Mouse (Mus musculus) gastrocnemius, adult 18-20 months (tissue): ENCODE measurements around the gene Abat. TPM values are rescaled to one million over a fixed set of nuclear protein-coding genes. Genes with fewer than 3 reads are reported as not detected.

Experiments used
- DNase-seq: peaks from one replicate; pipeline ENCODE4 v3.0.0; 2021; ENCODE audit warnings: low spot score
- long read RNA-seq, 2 experiments: library from polyadenylated mRNA; stranded (forward); transcript quantifications; one replicate each; pipeline ENCODE4 v2.0.0; 2021
- total RNA-seq, 2 experiments: library from RNA; stranded (reverse); gene quantifications; 2 replicates each; pipeline ENCODE4 v1.2.3; 2021

Abat gene
- 1 to 10 TPM; 1.7 to 2.3 TPM for total RNA-seq
- long read RNA-seq, experiment 1, full-length matches to known transcripts, result 1 of 1 reads
- long read RNA-seq, experiment 1, partial matches to known transcripts, result 0 of 1 reads
- long read RNA-seq, experiment 1, other reads (novel, unspliced or antisense), result 0 of 1 reads
- long read RNA-seq, experiment 2, full-length matches to known transcripts, result 1 of 2 reads
- long read RNA-seq, experiment 2, partial matches to known transcripts, result 1 of 2 reads
- long read RNA-seq, experiment 2, other reads (novel, unspliced or antisense), result 0 of 2 reads

- peak; percentile 89 for DNase-seq
These were observed at the start of gene Abat for GRCm38 (mm10) chr16:8513236-8513906. Abat (plus strand) TSS chr16:8513429.

GRCm38 (mm10) chr16:8470132-8470531, 43.1 kb upstream of the Abat start:
- DNase-seq, result no peak

DNA sequence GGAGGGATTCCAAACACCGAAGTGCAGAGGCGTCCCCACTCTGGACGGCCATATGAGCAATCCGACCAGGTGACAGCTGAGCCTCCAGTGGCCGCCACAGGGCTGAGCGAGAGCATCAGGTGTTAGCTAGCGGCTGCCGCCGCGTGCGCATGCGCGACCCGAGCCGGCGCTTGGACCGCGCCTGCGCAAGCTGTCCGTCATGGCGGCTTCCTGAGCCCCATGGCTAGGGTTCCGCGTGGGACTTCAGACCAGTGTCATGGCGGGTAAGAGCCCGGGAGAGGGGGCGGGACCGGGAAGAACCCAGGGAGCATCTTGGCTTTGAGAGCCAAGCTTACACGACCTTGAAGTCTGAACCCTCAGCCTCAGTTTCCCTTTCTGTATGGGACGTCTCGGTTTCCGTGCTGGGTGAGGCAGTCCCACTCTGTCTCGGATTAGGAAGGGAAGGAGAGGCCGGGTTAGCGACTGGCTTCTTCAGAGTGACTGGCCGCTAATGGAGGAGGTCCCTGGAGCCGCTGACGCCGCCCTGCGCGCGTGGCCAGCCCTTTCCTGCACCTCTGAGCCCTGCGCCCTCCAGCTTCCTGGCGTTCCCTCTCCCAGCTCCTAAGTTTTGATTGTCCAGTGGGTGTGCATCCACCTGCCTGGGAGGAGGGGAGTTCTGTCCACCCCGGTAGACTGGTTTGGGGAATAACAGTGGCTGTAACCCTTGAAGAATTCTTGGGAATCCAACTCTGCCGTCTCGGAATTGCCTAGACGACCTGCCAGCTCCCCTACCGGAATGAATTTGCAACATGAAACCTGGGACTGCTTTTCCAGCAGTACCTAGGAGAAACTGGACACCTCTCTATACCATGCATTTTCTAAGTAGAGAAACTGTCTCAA, 42.4 kb upstream of the Abat start, which contains the start of gene Mettl22:
Gene Mettl22 (plus strand): TSS at position 186 of the 879 bp plus-strand sequence.
- DNase-seq, result peak; percentile 88

GRCm38 (mm10) chr16:8487396-8488005, 25.7 kb upstream of the Abat start:
- DNase-seq, result no peak

DNA sequence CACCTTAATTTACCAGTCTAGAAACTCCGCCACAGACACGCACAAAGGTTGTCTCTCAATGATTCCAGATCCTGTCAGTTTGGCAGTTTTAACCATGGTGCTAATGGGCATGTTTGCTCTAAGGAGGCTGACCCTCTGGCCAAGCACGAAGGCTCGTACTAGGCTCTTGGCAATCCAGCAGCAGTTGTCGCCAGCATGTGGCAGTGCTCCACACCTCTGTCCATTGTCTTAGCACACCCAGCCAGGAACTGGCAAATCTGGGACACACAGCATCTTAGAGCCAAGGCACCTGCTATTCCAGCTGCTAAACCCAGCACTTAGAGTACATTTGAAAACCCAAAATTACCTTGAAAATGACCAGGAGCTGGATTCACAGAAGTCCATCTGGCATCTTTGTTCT, 23.9 kb upstream of the Abat start:
- DNase-seq, result no peak

- DNase-seq, result no peak
These were observed 21.3 kb upstream of the Abat start for GRCm38 (mm10) chr16:8491743-8492490.

DNA sequence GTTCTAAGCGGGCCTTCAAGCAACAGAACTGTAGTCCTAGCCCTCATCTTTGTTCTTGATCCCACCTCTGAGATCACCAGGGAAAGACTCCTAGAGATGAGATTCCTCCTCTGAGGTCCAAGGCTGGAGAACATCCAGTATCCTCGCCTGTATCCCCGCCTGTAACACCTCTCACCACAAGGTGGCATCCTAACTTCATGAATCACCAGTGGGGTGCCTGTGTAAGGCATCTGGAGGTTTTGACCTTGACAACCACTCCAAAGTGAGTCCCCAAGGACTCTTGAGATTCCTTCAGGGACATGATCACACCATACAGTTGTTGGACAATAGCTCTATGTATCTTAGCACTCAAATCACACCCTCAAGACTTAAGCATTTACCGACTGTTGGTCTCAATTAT, 19.0 kb upstream of the Abat start:
- peak; percentile 62 for DNase-seq

DNA sequence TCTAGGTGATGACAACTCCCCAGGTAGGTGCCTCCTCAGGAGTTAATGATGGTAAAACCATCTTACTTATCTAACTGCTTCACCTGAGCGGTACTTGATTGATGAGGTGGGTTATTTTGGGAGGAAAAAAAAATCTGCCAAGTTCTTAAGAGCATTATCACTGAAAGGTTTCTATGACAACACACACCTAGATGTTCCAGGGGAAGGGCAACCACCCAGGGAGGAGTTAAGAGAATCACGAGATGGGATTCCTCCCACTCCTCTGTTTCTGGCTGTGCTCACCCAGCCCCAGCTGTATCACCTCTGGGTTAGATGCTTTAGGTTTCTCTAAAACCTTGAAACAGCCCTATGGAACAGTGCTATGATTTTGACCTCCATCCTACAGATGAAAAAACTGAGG, 16.3 kb upstream of the Abat start:
- DNase-seq, result no peak

GRCm38 (mm10) chr16:8504271-8504670, 9.0 kb upstream of the Abat start:
- DNase-seq, result no peak

DNA sequence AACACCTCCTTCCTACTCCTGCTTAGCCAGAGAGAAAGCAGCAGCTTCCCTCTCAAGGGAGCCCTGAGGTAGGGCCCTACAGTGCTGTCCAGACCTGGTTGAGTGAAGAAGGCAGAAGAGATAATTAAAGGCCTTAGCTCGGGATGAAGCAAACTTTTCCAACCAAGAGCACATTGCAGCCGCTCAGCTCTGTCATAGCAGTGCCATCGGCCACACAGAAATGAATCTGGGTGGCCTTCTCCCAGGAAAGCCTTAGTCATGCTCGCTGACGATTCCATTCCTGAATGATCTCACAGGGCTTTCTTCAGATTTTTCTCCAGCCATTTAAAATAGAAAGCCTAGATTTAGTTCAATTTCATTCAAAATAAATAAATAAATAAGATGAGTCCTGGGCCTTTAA, 3.3 kb upstream of the Abat start:
- no peak for DNase-seq

GRCm38 (mm10) chr16:8512830-8513229, 399 bp upstream of the Abat start:
- no peak for DNase-seq

DNA sequence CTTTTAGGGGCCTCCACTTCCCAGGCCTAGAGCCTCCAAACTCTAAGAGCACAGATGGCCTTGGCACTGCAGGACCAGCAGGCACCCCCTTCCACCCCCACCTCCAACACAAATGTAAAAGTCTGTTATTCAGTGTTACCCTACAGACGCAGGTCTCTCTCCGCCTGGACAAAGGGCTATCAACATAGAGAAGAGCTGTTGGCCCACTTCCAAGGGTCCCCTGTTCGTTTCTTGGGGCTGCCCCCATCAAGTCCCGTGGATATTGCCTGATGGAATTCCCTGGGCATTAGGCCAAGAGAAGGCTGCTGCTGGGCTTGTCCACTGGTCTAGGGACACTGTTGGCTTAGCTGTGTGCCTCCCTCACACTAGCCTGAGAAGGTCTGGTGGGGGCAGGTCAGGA, 951 bp downstream of the Abat start:
- peak; percentile 13 for DNase-seq

DNA sequence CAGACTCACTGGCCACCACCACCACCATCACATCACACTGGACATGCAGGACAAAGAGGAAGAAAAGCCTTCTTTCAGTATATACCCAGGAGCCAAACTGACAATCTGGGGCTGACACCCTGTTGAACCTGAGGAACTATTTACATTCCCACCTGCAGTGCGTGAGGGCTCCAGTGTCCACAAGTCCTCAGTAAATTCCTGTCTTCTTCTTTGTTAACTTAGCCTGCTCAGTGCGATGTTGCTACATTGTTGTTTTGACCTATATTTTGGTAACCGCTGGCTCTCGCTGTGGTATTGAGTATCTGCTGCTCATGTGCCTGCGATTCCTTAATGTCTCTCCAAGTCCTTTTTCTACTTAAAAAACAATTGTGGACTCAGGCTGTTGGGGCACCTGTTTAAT, 7.3 kb downstream of the Abat start:
- DNase-seq, result no peak

DNA sequence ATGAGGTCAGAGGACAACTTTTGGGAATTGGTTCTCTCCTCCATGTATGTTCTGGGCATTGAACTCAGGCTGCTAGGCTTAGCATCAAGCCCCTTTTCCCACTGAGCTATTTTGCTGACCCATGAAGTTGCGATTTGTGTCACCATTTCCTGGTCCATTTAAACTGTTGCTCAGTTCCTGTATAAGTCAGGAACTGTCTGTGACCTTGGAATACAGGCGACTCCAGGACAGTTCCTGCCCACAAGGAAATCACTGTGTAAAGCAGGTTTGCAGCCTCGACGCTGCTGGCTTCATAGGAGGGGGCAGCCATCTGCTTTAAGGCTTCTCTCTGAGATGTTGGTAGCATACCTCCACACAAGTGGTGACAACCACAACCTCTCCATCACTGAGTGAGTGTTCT, 8.1 kb downstream of the Abat start:
- no peak for DNase-seq

DNA sequence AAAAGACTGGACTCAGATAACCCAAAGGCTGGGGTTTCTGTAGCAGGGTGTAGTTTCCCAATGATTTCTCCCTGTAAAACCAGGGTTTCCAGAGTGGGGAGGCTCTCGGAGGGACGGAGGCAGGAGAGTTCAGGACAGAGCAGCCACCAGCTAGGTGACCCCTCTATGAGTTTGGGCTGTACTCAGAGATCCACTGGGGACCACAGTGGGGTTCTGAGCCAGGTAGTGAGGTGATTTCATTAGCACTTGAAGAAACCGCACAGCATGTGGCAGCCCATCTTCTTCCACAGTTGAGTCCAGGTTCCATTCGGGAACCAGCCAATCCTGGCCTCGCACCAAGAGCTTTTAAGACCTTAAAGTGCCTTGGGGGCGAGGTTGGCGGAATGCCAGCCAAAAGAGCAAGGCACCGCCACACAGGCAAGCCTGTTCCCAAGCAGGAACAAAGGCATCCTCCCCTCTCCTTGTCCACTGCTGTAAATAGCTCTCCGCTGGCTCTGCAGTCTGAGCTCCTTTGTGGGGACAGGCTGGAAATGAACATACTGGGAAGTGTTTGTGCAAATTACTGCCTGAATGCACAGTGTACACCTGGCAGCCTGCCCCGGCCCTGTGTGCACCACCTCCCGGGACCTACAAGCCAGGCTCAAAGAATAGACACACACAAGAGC, 10.4 kb downstream of the Abat start:
- DNase-seq, result no peak

DNA sequence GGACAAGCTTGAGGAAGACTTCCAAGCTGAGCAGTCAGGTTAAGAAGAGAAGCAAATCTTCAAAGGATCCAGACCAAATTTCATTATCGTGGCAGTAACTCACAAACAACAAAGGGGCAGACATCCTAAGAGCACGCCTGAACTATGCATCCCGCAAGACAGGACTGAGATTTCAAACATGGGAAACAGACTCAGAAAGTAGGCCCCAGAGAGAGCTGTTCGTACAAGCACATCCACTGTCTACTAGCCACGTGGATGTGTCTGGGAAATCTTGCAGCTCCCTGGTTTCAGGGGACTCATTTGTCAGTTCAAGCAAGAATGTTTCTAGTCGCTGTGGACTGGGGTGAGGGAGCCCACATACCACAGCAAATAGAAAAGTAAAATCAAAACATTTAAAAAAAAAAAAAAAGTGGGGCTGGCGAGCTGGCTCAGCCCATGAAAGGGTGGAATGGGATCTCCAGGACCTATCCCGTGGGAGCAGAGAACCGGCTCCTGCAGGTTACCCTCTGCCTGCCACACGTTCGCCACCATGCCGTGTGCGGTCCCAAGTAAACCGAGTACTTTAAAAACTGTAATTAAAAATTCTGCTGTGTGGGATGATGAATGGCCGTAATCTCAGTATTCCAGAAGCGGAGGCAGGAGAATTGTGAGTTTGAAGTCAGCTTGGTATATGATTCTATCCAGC, 11.1 kb downstream of the Abat start:
- DNase-seq, result no peak

- no peak for DNase-seq
These were observed 12.1 kb downstream of the Abat start for GRCm38 (mm10) chr16:8525293-8525692.

DNA sequence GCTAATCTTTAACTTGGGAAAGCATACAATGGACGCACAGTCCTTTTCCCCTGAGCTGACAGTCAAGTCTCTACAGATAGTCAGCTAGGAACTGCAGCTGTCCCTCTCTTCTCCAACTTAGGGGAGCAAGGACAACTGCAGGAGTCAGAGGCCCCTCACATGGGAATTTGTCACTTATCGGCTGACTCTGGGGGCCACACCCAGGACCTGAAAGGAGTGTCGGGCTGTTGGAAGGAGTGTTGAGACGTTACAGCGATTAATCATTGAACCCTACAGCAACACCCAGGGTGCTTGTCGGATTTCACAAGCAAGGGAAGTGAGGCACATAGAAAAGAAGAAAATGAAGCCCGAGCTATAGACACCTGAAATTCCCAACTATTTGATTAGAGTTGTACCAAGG, 12.6 kb downstream of the Abat start:
- no peak for DNase-seq

- DNase-seq, result no peak
These were observed 16.2 kb downstream of the Abat start for GRCm38 (mm10) chr16:8529389-8529788.

- DNase-seq, result no peak
These were observed 16.8 kb downstream of the Abat start for GRCm38 (mm10) chr16:8530018-8530417.
